Mouse (Mus musculus): ENCODE measurements at regions not wholly inside any gene's neighbourhood (a gene's known extent, or its start where the extent isn't known, plus 50 kb on each side); places are given as distances from the start of the nearest gene placed in this dataset.
A peak's percentile ranks its signal among the peaks of the same experiment; 100 is the strongest.

GRCm38 (mm10) chr11:56925368-56925896 is 85.8 kb upstream of the Gria1 start:
- DNase-seq (ENCODE audit: low spot score), result peak; percentile 11

GRCm38 (mm10) chr11:56932766-56933165 is 78.4 kb upstream of the Gria1 start:
- no peak for DNase-seq (ENCODE audit: low spot score)

GRCm38 (mm10) chr11:56952357-56952756 is 58.8 kb upstream of the Gria1 start:
- DNase-seq (ENCODE audit: low spot score), result no peak

- DNase-seq (ENCODE audit: low spot score), result no peak
Measured at GRCm38 (mm10) chr11:56957824-56958223, 53.4 kb upstream of the Gria1 start.

Measured in layer of hippocampus, adult 11-12 months (tissue).